Mouse (Mus musculus) spleen, postnatal 14 days (tissue): Measurements from ENCODE around the gene Gm49450.
"Not testable (repeated sequence)": the region's sequence is repeated elsewhere in the genome, so short reads cannot be mapped to it uniquely, and the experiment has no call there.

Experiments used
- DNase-seq, 2 experiments: peaks; one replicate each; pipeline ENCODE4 v3.0.0; 2021 to 2022; ENCODE audit warnings: low spot score in 2 of 2

Gm49450 gene

DNA sequence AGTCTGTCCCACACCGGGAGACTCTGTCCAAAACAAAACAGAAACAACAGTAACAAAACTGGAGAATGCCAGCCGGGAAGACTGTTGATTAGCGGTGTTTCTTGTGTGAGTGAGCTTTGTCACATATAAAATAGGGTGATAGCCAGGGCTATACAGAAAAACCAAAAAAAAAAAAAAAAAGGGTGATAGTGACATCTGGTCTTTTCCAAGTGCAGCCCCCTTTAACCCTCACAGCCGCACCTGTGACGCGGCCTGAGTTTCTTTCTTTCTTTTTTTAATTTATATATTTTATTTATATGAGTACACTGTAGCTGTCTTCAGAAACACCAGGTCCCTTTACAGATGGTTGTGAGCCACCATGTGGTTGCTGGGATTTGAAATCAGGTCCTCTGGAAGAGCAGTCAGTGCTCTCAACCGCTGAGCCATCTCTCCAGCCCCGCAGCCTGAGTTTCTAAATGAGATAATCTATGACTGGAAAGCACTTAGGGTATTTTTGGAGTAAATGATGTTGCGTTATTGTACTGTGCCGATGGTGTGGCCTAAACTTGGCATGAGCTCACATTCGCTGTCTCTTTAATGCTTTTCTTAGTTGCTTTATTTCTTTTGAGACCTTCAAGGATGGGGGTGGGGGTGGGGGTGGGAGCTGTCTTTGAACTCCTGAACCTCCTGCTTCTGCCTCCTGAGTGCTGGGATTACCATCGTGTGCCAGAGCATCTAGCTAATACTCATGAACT, 32.8 kb upstream of the Gm49450 start:
- no peak for DNase-seq

DNA sequence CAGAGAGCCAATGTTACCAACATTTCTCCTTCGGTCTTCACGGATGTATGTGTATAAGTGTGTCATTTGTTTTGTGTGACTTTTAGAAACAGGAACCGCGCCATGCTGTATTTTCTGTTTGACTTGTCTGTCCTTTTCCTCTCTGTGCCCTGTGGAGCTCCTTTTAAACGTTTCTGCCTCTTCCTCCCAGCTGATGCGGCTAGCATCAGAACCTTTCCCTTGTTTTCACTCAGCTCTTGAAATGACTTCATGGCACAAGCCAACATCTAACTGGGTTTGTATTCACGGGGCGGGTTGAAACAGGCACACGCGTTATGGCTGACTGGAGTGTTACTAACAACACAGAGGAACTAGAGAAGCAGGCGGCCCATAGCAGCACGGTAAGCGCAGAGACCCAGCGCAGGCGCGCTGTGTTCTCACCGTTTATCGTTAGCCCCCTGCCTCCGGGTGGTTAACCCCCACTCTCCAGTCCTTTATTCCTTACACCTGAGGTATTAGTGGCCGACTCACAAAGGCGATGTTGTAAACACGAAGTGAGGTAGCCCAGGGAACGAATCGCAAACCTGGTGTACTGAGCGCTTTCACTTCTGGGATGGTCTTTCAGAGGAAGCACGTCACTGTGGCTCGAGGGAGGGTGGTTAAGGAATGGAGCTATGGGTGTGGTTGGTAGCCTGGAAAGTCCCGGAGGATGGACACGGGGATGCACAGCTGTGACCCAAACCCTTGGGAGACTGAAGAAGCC, 32.1 kb upstream of the Gm49450 start:
- DNase-seq: peak; percentile 44 to 53

DNA sequence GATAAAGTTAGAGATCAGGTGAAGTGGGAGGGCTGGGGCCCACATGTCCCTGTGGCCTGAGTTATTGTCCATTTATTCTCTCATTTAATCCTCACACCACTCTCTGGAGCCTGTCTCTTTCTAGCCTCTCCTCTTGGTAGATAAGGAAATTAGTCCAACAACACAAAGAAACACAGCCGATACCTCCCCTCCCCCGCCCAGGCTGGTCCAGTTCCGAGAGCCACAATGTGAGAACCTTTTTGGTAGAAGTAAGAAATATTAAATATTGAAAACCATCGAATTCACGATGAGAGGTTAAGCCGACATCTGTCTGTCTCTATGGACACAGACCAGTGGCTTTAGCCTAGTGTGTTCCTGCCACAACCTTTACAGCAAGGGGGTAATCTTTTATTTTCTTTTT, 31.3 kb upstream of the Gm49450 start:
- DNase-seq: no peak

DNA sequence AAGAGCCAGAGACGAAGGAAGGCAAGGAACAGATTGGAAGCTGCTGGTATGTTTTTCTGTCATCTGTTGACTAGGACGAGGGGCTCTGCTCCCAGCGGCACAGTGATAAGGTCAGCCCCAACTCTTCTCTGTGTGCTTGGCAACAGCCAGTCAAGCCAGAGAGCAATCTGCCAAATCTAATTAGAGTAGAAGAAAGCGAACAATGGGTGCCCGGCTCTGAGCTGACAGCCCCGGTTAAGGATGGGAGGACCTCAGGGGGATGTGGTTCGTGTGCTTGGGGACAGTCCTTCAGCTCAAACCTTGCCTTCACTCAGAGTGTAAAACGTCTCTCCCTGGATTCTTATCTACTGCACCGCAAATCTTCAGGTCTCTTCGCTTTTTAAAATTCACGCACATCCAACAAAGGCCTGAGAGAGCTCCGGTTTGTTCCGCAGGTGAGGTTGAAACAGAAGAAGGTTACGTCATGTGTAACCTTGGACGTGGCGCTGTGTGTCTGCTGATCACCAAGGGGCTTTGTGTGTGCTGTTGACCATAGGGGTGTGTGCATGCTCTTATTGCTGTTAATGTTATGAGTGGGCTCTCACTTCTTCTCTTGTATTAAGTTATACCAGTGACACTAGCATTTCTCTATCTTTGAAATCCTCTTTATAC, 30.2 kb upstream of the Gm49450 start:
- no peak for DNase-seq

DNA sequence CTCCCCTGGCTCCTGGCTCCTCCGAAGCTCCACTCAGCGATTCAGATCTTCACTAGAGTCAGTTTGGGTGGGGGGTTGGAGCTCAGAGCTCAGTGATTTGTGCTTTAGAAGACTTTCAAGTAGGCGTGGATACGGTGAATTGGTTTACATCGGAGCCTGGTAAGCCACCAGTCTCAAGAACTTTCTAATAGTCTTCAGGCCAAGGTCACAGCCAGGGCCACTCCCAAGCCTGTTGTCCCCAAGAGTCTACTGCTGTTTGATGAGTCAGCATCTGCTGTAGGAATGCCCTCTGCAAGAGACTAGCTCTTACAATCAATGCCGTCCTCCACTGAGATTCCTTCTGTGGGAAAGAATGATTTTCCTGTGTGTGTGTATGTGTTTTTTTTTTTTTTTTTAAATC, 28.7 kb upstream of the Gm49450 start:
- DNase-seq: no peak

DNA sequence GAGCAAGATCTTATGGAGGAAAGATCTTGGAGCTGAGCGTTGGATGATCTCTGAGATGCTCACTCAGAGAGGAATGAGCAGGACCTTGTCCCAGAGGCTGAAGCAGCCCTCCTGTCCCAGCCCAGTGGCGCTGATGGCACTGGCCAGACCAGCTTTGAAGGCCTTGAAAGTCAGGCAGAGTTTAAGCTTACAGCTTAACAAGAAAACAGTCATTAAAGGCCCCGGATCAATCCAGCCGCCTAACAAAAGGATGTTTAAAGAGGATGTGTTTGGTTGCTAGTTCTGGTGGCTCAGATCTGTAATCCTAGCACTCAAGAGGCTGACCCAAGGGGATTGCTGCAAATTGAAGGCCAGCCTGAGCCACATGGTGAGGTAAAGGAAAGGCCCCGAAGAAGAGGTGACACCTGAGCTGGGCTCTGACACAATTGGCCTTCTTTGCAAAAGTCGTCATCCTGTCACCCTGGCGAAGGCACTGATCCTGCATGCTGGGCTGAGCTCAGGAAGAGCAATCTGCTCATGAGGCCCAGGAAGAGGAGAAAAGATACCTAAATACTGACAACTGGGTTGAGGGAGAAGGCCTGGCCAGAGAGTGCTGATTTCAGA, 26.8 kb upstream of the Gm49450 start:
- DNase-seq: no peak

DNA sequence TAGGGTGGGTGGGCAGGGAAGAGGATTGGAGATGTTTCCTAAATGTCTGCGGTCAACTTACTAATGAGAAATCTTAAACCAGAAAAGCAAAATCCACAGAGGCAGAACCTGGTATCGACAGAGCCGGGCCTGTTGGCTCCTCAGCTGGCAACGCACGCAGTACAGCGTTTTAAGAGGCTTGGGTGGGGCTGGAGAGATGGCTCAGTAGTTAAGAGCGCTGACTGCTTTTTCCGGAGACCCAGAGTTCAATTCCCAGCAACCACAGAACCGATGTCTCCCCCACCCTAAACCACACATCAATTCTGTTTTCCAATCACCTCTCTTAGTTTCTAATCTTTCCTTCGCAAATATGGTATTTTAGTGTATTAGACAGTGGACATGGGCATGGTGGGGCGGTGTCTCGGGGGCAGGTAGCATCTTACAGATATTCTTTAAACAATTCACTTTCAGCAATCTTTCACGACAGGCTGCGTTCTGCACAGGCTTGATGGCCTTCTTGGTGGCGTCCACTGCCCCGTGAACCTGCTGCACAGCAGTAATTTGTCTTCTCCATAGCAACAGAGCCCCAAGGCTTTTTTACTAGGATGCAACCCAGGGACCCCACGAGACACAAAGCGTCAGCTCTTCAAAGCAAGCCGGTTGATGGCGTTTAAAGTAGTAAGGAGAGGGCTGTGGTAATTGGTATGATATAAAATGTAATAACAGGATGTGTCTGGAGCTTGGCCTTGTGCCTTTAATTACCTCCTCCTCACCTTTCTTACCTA, 25.2 kb upstream of the Gm49450 start:
- no peak for DNase-seq

DNA sequence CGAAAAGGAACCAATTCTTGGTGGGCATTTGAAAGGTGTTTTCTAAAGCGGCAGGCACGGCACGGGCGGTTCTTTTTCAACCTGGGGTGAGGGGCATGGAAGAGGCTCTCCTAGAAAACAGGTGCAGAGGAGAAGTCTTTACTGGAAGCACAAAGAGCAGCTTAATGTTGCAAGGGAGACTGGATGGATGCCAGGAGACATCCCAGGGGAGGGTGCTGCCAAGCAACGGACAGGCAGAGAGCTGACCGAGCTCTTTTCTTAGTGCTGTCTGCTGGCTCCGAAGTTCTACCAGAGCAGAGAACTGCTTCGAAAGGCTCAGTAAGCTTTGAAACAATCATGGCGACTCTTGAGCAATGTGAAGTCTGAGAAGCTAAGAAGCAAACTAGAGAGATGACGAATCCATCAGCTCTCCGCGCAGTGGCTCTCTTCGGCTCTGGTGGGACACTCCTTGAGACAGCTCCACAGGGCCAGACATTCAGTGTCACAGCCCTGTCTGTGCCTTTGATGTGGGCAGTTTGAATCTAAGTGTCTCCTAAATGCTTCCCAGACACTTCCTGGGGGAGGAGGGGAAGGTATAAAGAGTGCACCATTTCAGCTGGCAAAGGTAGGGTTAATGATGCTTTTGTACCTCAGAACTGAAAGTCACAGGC, 24.5 kb upstream of the Gm49450 start:
- no peak for DNase-seq

DNA sequence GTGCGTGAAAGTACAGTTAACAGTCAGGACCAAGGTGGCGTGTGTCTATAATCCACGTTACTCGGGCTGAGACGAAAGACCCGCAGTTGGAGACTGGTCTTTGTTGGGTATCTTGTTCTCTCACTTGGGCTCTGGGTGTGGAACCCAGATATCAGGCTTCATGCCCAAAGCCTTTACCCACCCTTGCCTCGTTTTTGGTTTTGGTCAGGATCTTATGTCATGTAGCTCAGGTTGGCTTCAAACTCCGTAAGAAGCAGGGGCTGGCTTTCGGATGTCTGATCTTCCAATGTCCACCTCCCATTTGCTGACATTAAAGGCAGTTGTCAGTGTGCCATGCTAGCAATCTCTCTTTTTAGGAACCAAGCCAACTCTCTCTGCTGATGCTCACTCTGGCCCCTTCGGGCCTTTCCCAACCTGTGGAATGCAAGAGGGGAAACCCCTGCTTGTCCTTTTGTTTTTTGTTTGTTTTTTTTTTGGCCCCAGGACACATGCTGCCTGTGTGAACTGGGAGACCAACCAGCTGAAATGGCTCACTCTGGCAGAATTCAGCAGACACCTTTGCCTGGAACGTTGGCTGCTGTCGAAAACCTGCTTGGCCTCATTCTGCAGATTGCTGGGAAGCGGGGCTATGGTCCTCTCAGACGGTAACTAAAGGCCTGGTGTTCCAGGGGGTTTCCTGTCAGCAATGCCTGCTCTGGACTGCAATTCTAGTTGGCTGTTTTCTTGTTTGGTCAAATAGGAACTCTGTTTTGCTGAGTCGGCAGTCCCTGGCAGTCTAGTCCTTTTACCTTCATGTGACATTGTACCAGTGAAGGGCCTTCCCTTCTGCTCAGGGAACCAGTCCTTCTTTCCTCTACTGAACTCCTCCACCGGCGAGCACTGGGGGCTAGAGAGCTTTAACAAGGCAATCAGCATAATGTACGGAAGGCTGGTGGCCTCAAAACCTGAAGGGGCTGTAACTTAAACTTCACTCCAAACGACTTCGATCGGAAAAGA, 23.7 kb upstream of the Gm49450 start:
- no peak for DNase-seq

DNA sequence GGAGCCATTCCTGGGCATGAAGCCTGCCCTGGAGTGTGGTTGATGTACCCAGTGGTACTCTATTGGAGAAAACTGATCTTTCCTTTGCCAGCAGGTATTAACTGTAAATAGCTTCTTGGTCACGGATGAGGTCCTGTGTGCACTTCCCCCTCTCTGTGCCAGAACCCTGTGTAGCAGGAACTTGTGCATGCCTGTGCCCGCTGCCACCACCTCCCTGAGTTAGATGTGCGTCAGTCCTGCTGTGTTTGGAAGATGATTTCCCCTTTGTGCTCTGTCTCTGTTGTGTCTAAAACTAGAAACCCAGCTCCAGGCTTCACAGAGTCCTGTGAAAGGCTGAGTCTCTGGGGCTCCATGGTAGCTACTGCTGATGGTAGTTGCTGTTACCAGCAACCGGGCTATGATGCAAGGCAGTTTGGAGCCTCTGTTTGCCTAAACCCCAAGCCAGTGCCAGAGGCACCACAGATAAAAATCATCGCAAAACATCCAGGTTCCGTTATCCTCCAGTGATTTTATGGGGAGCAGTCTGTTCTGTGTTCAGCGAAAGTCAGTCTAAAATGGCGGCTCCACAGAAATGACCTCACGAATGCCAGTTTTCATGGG, 19.8 kb upstream of the Gm49450 start:
- no peak for DNase-seq

DNA sequence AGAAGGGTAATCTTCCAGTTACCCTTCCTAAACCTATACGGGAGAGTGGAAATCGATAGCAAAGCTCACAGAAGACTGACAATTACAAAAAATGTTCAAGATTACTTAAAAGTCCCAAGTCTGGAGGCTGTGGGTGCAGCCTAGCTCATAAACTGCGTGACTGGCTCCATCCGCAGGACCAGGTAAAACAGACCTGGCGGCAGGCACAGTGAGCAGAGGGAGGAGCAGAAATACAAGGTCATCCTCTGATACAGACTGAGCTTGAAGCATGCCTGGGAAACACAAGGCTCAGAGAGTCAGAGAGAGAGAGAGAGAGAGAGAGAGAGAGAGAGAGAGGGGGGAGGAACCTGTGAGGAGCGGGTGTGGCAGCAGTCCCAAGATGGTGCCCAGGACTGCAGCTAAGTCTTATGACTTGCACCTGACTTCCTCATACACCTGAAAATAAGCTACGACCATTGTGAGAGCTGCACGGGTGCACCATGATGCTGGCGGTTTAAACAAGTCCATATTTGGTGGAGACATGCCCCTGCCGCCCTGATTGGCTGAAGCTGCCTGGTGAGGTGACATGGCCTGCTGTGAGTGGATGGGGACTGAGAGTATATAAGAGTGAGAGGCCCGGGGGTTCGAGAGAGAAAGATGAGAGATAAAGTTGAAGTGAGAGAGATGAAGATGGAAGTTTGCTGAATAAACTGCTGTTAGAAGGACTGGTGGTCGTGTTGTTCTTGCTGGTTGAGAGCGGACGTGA, 18.4 kb upstream of the Gm49450 start:
- not testable (repeated sequence) for DNase-seq

DNA sequence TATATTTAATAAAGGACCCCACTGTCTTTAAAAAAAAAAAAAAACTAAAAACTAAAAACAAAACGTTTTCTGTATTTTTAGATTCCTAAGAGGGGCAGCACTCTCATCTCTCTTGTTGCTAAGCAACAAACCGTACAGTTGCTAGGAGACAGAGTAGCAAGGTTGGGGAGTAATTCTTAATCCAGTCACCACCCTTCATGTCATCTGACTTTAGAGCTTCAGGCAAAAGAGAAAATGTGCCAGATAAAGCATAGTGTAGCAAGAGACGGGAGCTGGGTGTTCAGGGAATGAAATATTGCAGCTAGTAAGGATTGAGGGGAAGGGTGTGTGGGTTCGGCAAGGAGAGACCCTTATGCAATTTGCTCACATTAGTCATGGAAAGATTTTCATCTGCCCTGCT, 17.8 kb upstream of the Gm49450 start:
- no peak for DNase-seq

DNA sequence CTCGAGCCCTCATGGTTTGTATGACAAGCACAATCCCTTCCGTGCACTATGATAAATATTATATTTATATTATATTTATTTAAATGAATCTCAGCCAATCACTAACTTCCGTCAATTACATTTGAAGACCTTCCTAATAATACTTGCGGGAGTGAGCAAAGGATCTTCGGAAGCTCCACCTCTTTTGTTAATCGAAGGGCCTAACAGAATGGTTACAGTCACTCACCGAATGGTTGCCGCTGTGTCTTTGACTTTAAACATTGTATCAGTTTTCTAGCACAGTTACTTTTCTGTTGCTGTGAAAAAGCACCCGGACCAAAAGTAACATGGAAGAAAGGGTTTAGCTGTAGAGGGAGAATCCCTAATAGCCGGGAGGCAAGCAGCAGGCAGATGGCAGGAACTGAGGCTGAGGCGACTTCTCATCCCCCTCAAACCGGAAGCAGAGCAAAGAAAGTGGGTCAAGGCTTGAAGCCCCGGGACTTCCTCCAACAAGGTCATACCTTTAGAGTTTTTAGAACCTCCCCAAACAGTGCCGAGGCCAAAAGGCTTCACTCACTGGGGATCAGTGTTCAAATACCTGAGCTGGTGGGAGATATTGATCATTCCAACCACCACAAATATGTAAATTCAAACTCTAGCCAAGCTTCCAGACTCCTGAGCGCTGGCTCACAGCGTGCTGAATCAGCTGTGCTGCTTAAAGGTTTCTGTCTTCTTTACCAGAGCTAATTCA, 16.2 kb upstream of the Gm49450 start:
- DNase-seq: no peak

DNA sequence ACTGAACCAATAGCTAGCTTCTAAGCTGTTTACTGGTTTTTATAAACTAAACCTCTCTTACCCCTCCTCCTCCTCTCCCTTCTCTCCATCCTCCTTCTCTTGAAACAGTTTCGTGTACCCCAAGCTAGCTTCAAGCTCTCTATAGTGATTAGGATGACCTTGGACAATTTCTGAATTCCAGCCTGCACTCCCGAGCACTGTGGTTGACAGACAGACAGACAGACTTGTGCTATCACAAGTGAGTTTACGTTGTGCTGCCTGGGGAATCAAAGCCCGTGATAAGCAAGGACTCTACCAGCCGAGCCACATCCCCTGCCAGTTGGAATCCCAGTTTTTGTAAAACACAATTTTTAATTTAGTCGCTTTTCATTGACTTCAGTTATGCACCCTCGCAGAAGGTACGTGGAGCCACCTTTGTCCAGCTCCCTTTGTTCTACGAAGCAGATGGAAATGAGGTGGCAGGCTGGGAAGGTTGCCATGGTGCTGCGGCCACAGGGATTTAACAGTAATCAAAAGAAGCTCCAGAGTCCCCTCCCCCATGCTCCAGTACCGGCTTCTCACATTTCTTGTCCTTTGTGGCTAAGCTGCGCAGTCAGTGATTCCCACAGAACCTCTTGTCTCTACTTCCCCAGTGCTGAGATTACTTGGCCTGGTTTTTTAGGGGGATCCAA, 15.5 kb upstream of the Gm49450 start:
- DNase-seq: no peak

DNA sequence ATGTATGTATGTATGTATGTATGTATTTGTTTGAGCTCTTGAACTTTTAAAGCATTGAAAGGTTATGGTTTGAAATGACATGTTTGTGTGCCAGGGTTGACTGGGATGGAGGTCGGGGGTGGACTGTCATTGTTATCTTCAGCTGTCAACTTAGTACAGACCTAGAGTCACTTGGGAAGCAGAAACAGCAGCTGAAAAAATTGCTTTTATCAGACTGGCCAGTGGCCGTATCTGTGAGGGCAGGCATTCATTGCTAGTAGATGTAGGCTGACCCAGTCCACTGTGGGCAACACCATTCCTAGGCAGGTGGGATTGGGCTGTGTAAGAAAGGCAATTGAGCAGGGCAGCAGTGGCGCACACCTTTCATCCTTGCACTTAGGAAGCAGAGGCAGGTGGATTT, 6.2 kb upstream of the Gm49450 start:
- no peak for DNase-seq

DNA sequence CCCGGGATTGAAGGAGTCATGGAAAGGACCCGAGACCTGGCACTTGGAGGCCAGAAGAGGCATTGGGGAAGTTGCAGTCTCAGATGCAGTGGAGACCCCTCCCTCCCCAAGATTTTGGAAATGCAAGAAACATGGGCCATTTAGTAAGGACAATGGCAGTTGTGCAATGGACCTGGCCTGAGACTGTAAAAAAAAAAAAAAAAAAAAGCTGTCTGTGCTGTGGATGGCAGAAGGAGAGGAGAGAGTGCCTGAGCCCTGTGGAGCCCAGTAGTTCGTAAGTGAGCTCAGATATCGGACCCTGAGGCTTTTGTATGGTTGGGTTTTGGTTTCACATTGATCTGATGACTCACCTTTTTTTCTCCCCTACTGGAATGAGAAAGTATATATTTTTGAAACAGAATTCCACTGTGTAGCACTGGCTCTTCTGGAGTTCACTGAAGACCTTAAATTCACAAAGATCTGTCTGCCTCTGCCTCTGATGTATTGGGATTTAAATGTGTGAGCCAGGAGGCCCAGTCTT, 5.6 kb upstream of the Gm49450 start:
- DNase-seq: no peak

DNA sequence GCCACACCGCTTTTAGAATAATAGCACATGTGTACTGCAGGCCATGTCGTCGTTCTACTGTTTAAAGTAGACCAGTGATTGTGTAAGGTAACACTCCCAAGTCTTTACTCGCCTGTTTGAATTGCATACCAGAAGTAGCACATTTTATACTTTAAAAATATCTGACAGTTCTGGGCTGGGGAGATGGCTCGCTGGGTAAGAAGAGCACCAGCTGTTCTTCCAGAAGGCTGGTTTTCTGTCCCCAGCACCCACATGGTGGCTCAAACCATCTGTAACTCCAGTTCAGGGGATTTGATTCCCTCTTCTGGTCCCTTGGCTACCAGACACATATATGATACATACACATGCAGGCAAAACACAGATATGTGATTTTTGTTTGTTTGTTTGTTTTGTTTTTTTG, 4.1 kb upstream of the Gm49450 start:
- DNase-seq: no peak
